Mouse (Mus musculus): ENCODE data around the gene Ldlrap1.
A peak's percentile ranks its signal among the peaks of the same experiment; 100 is the strongest.

- TF ChIP-seq CTCF (IDR thresholded peaks at IDR 0.05): no peak
- TF ChIP-seq EP300 (IDR thresholded peaks at IDR 0.05; ENCODE audit: insufficient read depth, low read depth, low read length): 0 out of 2 replicates have a peak, but pooled peaks have one; percentile 50
These were observed 7.0 kb downstream of the Ldlrap1 start for GRCm38 (mm10) chr4:134760793-134761201.
